Mouse (Mus musculus) cerebellum, adult 18-20 months (tissue): ENCODE data around the gene Usp17la.
"Not testable (repeated sequence)": the region's sequence is repeated elsewhere in the genome, so short reads cannot be mapped to it uniquely, and the experiment has no call there.

ENCODE experiments used
- DNase-seq, 2 experiments: peaks; one replicate each; pipeline ENCODE4 v3.0.0; 2021

Usp17la gene

GRCm38 (mm10) chr7:104856709-104857108, at the start of gene Usp17la:
Gene Usp17la, plus strand, starts transcription at chr7:104857009.
- not testable (repeated sequence) for DNase-seq

GRCm38 (mm10) chr7:104810335-104810734, 46.5 kb upstream of the Usp17la start:
- DNase-seq, result not testable (repeated sequence)

- DNase-seq, result no peak
These were observed 14.3 kb upstream of the Usp17la start, which contains the start of gene Usp17lb for GRCm38 (mm10) chr7:104842503-104842902. Gene Usp17lb, minus strand, starts transcription at chr7:104842603.

GRCm38 (mm10) chr7:104843731-104844287, 13.0 kb upstream of the Usp17la start:
- DNase-seq, result no peak

- not testable (repeated sequence) for DNase-seq
These were observed 5.3 kb upstream of the Usp17la start for GRCm38 (mm10) chr7:104851546-104851945.

GRCm38 (mm10) chr7:104855248-104855750, 1.5 kb upstream of the Usp17la start:
- no peak for DNase-seq

- no peak for DNase-seq
These were observed 874 bp downstream of the Usp17la start for GRCm38 (mm10) chr7:104857683-104858082.

GRCm38 (mm10) chr7:104861381-104861780, 4.6 kb downstream of the Usp17la start:
- DNase-seq, result no peak

- DNase-seq, result no peak
These were observed 20.9 kb downstream of the Usp17la start, which contains the start of gene Olfr665 for GRCm38 (mm10) chr7:104877731-104878130. Gene Olfr665, plus strand, starts transcription at chr7:104878031.

GRCm38 (mm10) chr7:104895852-104896251, 39.0 kb downstream of the Usp17la start, which contains the start of gene Olfr666:
Gene Olfr666, minus strand, starts transcription at chr7:104895952.
- DNase-seq, result no peak
